Mouse (Mus musculus): Measurements from ENCODE around the gene Ndufa6. TPM values are rescaled to one million over a fixed set of nuclear protein-coding genes. Genes with fewer than 3 reads are reported as not detected.
"Not testable (repeated sequence)": the region's sequence is repeated elsewhere in the genome, so short reads cannot be mapped to it uniquely, and the experiment has no call there.

The Ndufa6 gene
- 277 and 281 TPM in 2 replicates for polyA plus RNA-seq (2014; fragmentation: Nextera tagmentation; extraction: Ambion mirVana)

DNA sequence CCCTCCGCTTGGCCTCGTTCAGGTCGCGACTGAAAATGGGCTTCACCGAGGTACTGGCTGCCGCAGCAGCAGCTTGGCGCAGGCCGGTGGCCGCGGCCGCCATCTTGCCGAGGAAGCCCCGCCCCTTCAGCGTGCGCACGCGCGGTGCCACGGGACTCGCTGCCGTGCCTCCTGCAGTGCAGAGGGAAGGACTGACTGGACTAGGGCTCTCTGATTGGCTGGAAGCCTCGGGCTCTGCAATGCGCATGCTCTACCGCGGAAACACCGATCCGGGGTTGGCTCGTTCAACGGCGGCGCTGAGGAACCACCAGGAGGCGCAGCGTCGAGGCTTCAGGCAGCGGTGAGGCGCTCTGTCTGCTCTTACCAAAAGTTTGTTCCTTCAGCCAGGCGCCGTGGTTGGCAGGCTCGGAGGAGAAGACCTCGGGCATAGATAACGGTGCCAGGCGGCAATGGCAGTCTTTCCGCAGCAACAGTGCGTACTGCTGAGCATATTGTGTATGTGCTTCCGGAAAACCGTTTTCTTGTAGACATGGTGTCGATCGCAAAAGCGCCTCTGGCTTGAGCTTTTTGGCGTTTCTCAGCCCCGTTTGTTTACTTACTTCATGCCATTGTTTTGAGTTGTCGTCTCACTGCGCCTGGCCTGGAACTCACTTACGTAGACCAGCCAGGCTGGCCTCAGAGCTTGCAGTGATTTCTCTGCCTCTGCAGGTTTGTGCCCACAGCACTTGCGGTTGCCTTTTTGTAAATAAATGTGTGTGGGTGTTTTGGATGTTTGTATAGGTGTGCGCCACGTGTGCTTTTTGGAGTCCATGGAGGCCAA is at the start of gene Ndufa6:
Gene Ndufa6, minus strand, starts transcription at position 197 of the 820 bp plus-strand sequence.
- WGBS: 3% methylated on average over 57 of the region's 57 CpGs
- Histone ChIP-seq H3K4me2 (replicated peaks; ENCODE audit: low read depth, low read length) (peak within 1 kb of the TSS; percentile 76), H3K27me3 (ENCODE audit: control insufficient read depth, insufficient read depth, low read length) (no peaks in the 10 kb centered on the region), H3K9ac (ENCODE audit: low read depth, low read length) (peak within 1 kb of the TSS; percentile 86), H3K4me3 (ENCODE audit: low read depth, low read length) (peak within 1 kb of the TSS; percentile 78), H3K4me1 (replicated peaks; ENCODE audit: control insufficient read depth, insufficient read depth, low read length) (no peaks in the 10 kb centered on the region), H3K36me3 (ENCODE audit: control insufficient read depth, insufficient read depth, low read length) (no peaks in the 10 kb centered on the region), H3K27ac (ENCODE audit: low read depth, low read length) (peak within 1 kb of the TSS; percentile 70), H3K9me3 (ENCODE audit: control insufficient read depth, low read length) (no peaks in the 10 kb centered on the region)
- peak; percentile 97 for DNase-seq (ENCODE audit: low spot score)
- peak; percentile 98 for ATAC-seq (ENCODE audit: low FRiP score)

DNA sequence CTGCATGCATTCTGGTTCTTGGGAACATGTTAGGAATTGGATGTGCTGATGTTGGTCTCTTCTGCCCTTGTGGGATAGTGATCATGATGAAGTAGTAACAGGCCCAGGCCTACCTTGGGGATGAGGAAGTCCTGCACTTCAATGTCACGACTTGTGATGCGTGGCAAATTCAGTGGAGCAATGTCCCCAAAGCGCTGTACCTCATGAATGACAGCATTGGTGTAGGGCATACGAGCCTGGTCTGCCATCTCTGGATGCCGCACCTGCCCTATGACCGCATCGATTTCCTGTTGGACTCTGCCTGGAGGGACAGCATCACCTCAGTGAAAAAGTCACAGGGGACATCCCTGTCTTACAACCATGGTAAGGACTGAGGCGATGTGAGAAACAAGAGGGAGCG is 49.5 kb upstream of the Ndufa6 start:
- H3K27me3 ChIP-seq (ENCODE audit: control insufficient read depth, insufficient read depth, low read length): no peaks in the 10 kb centered on the region
- H3K4me1 ChIP-seq (replicated peaks; ENCODE audit: control insufficient read depth, insufficient read depth, low read length): no peaks in the 10 kb centered on the region
- DNase-seq (ENCODE audit: low spot score): no peak
- 91% methylated on average over 9 of the region's 9 CpGs for WGBS
- H3K36me3 ChIP-seq (ENCODE audit: control insufficient read depth, insufficient read depth, low read length): no peaks in the 10 kb centered on the region
- H3K27ac ChIP-seq (ENCODE audit: low read depth, low read length): no peak overlapping the region
- H3K4me3 ChIP-seq (ENCODE audit: low read depth, low read length): no peak overlapping the region
- no peak for ATAC-seq (ENCODE audit: low FRiP score)
- H3K9ac ChIP-seq (ENCODE audit: low read depth, low read length): no peak overlapping the region
- no peak overlapping the region for H3K4me2 ChIP-seq (replicated peaks; ENCODE audit: low read depth, low read length)
- H3K9me3 ChIP-seq (ENCODE audit: control insufficient read depth, low read length): no peaks in the 10 kb centered on the region

DNA sequence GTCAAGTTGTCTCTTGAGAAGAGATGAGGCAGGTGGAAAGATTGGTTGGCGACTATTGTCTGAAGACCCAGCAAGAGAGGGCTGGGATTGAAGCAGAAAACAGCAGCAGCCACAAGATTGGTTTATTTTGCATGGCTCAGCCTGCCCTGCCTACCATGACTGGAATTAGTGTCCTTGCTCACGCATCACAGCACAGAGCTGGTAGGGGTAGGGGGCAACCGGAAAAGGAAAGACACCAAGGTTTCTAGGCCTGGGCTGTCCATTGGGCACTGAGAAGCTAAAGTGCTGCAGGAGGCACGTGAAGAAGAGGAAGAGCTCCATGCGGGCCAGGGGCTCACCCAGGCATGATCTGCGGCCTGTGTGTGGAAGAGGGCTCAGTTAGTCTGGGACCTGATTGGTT is 48.6 kb upstream of the Ndufa6 start:
- H3K27ac ChIP-seq (ENCODE audit: low read depth, low read length): no peak overlapping the region
- 82% methylated on average over 6 of the region's 6 CpGs for WGBS
- ATAC-seq (ENCODE audit: low FRiP score) (no peak), DNase-seq (ENCODE audit: low spot score) (no peak)
- H3K27me3 ChIP-seq (ENCODE audit: control insufficient read depth, insufficient read depth, low read length): no peaks in the 10 kb centered on the region
- no peaks in the 10 kb centered on the region for H3K36me3 ChIP-seq (ENCODE audit: control insufficient read depth, insufficient read depth, low read length)
- no peak overlapping the region for H3K4me3 ChIP-seq (ENCODE audit: low read depth, low read length)
- H3K4me1 ChIP-seq (replicated peaks; ENCODE audit: control insufficient read depth, insufficient read depth, low read length): no peaks in the 10 kb centered on the region
- H3K9me3 ChIP-seq (ENCODE audit: control insufficient read depth, low read length): no peaks in the 10 kb centered on the region
- no peak overlapping the region for H3K9ac ChIP-seq (ENCODE audit: low read depth, low read length)
- no peak overlapping the region for H3K4me2 ChIP-seq (replicated peaks; ENCODE audit: low read depth, low read length)

DNA sequence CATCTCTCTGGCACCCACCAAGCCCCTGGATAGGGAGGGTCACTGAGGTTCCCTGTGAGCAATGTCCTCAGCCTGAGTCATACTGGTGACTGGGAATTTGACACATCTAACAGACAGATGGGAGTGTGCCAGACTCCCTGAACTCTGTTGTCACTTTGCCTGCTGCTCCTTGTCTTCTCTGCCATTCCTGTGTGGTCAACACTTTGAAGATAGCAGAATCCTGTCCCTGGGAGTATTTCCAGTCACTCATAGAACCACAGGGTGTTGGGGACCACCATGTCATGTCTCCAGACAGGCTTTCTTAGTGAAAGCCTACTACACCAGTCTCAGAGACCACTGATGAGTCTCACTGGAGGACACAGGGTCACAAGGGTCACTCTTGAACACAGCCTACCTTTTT is 48.0 kb upstream of the Ndufa6 start:
- Histone ChIP-seq H3K9me3 (ENCODE audit: control insufficient read depth, low read length) (no peaks in the 10 kb centered on the region), H3K4me1 (replicated peaks; ENCODE audit: control insufficient read depth, insufficient read depth, low read length) (no peaks in the 10 kb centered on the region), H3K36me3 (ENCODE audit: control insufficient read depth, insufficient read depth, low read length) (no peaks in the 10 kb centered on the region), H3K27me3 (ENCODE audit: control insufficient read depth, insufficient read depth, low read length) (no peaks in the 10 kb centered on the region), H3K4me3 (ENCODE audit: low read depth, low read length) (no peak overlapping the region), H3K4me2 (replicated peaks; ENCODE audit: low read depth, low read length) (no peak overlapping the region), H3K27ac (ENCODE audit: low read depth, low read length) (no peak overlapping the region), H3K9ac (ENCODE audit: low read depth, low read length) (no peak overlapping the region)
- DNase-seq (ENCODE audit: low spot score) (no peak), ATAC-seq (ENCODE audit: low FRiP score) (no peak)

DNA sequence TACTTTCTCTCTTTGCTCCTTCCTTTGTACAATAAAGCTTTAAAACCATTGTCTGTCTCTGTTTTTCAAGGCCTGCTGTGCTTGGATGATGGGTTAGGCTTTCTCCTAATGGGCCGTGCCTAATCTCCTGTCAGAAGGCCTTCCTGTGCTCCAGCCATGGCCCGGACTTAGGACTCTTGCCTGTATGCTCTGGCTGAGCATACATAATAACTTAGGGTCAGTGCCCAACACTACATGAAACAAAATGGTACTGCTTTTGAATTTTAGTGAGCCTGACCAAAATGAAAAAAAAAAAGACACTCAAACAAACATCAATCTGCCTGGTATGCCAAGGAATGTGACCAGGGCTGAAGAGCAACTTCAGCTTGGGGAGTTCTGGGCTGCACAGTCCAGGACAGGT is 47.4 kb upstream of the Ndufa6 start:
- Histone ChIP-seq H3K4me3 (ENCODE audit: low read depth, low read length) (no peak overlapping the region), H3K27me3 (ENCODE audit: control insufficient read depth, insufficient read depth, low read length) (no peaks in the 10 kb centered on the region), H3K9ac (ENCODE audit: low read depth, low read length) (no peak overlapping the region), H3K36me3 (ENCODE audit: control insufficient read depth, insufficient read depth, low read length) (no peaks in the 10 kb centered on the region), H3K27ac (ENCODE audit: low read depth, low read length) (no peak overlapping the region), H3K4me1 (replicated peaks; ENCODE audit: control insufficient read depth, insufficient read depth, low read length) (no peaks in the 10 kb centered on the region), H3K4me2 (replicated peaks; ENCODE audit: low read depth, low read length) (no peak overlapping the region), H3K9me3 (ENCODE audit: control insufficient read depth, low read length) (no peaks in the 10 kb centered on the region)
- ATAC-seq (ENCODE audit: low FRiP score) (no peak), DNase-seq (ENCODE audit: low spot score) (no peak)
- WGBS: 31% methylated on average over 2 of the region's 2 CpGs

DNA sequence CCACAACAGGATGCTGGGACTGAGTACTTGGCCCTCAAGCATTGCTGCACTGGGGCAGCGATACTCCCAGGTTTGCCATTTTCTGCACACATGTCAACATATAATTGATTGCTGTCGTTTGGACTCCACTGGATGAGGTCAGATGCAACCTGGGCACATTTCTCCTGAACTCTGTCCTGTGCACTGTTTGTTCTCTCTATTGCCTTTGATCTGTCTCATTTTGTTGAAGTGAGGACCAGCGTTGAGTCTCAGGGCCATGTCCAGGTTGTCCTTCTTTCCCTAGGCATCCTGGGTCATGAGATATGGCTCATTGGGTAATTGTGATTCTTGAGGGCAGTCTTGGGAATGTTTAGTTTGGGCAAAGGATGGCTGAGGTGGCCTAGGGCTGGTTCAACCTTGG is 41.8 kb upstream of the Ndufa6 start:
- not testable (repeated sequence) for DNase-seq (ENCODE audit: low spot score); H3K4me1 ChIP-seq (replicated peaks; ENCODE audit: control insufficient read depth, insufficient read depth, low read length); ATAC-seq (ENCODE audit: low FRiP score); H3K9me3 ChIP-seq (ENCODE audit: control insufficient read depth, low read length); H3K27me3 ChIP-seq (ENCODE audit: control insufficient read depth, insufficient read depth, low read length); H3K36me3 ChIP-seq (ENCODE audit: control insufficient read depth, insufficient read depth, low read length); H3K9ac ChIP-seq (ENCODE audit: low read depth, low read length); H3K4me3 ChIP-seq (ENCODE audit: low read depth, low read length); H3K4me2 ChIP-seq (replicated peaks; ENCODE audit: low read depth, low read length); H3K27ac ChIP-seq (ENCODE audit: low read depth, low read length)
- 87% methylated on average over 3 of the region's 3 CpGs for WGBS

DNA sequence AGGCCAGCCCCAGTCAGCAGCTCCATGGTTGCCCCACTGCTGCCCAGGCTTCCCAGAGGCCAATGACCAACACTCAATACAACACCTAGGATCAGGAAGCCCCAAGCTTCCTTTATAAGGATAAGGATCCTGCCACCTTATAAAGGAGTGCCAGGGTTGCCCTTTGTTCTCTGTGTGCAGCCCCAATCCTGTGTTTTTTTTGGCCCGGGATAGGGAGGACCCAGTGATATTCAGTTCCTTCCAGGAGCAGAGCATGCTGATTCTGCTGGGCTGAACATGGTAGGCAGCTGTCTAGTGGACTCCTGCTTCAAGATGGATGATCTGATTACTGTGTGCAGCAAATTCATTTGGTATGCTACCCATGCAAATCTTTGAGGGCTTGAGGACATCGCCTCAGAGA is 39.8 kb upstream of the Ndufa6 start, which contains the start of gene Cyp2d11:
Gene Cyp2d11, minus strand, starts transcription at position 101 of the 400 bp plus-strand sequence.
- not testable (repeated sequence) for H3K27me3 ChIP-seq (ENCODE audit: control insufficient read depth, insufficient read depth, low read length); H3K4me1 ChIP-seq (replicated peaks; ENCODE audit: control insufficient read depth, insufficient read depth, low read length); H3K4me3 ChIP-seq (ENCODE audit: low read depth, low read length); H3K9ac ChIP-seq (ENCODE audit: low read depth, low read length); H3K27ac ChIP-seq (ENCODE audit: low read depth, low read length); H3K4me2 ChIP-seq (replicated peaks; ENCODE audit: low read depth, low read length); H3K9me3 ChIP-seq (ENCODE audit: control insufficient read depth, low read length); DNase-seq (ENCODE audit: low spot score); H3K36me3 ChIP-seq (ENCODE audit: control insufficient read depth, insufficient read depth, low read length); ATAC-seq (ENCODE audit: low FRiP score)
- WGBS: 89% methylated on average over 2 of the region's 2 CpGs

DNA sequence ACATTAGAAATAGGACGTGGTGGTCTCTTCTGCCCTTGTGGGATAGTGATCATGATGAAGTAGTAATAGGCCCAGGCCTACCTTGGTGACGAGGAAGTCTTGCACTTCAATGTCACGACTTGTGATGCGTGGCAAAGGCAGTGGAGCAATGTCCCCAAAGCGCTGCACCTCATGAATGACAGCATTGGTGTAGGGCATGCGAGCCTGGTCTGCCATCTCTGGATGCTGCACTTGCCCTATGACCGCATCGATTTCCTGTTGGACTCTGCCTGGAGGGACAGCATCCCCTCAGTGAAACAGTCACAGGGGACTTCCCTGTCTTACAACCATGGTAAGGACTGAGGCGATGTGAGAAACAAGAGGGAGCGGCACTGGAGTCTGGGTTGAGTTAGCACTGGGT is 35.8 kb upstream of the Ndufa6 start:
- not testable (repeated sequence) for DNase-seq (ENCODE audit: low spot score); H3K4me1 ChIP-seq (replicated peaks; ENCODE audit: control insufficient read depth, insufficient read depth, low read length); H3K27me3 ChIP-seq (ENCODE audit: control insufficient read depth, insufficient read depth, low read length); H3K9me3 ChIP-seq (ENCODE audit: control insufficient read depth, low read length); H3K27ac ChIP-seq (ENCODE audit: low read depth, low read length); H3K4me3 ChIP-seq (ENCODE audit: low read depth, low read length); H3K4me2 ChIP-seq (replicated peaks; ENCODE audit: low read depth, low read length); H3K9ac ChIP-seq (ENCODE audit: low read depth, low read length); H3K36me3 ChIP-seq (ENCODE audit: control insufficient read depth, insufficient read depth, low read length); ATAC-seq (ENCODE audit: low FRiP score)
- WGBS: 92% methylated on average over 10 of the region's 10 CpGs

DNA sequence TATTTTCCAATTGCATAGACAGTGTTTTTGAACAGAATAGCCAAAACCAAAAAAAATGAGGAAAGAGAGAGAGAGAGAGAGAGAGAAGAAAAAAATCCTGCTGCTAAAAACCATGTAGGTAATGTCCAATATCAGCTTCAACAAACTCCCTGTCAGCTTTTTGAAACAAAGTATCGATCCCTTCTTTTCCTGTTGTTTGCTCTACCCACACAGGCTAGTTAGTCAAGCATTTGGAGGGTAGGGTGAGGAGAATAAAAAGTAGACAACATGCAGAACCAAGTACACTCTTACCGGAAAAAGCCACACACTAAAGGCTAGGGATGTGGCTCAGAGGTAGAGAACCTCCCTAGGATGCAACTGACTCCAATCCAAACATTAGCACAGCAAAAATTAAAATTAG is 31.6 kb upstream of the Ndufa6 start:
- H3K27ac ChIP-seq (ENCODE audit: low read depth, low read length): no peak overlapping the region
- H3K36me3 ChIP-seq (ENCODE audit: control insufficient read depth, insufficient read depth, low read length): no peaks in the 10 kb centered on the region
- no peak overlapping the region for H3K4me2 ChIP-seq (replicated peaks; ENCODE audit: low read depth, low read length)
- no peak overlapping the region for H3K9ac ChIP-seq (ENCODE audit: low read depth, low read length)
- no peaks in the 10 kb centered on the region for H3K9me3 ChIP-seq (ENCODE audit: control insufficient read depth, low read length)
- no peaks in the 10 kb centered on the region for H3K4me1 ChIP-seq (replicated peaks; ENCODE audit: control insufficient read depth, insufficient read depth, low read length)
- DNase-seq (ENCODE audit: low spot score) (no peak), ATAC-seq (ENCODE audit: low FRiP score) (no peak)
- 94% methylated on average over 2 of the region's 2 CpGs for WGBS
- no peaks in the 10 kb centered on the region for H3K27me3 ChIP-seq (ENCODE audit: control insufficient read depth, insufficient read depth, low read length)
- no peak overlapping the region for H3K4me3 ChIP-seq (ENCODE audit: low read depth, low read length)

Data from hindbrain, embryonic 11.5 days (tissue).